Mouse (Mus musculus): ENCODE data around the gene Panx1.

The Panx1 gene

DNA sequence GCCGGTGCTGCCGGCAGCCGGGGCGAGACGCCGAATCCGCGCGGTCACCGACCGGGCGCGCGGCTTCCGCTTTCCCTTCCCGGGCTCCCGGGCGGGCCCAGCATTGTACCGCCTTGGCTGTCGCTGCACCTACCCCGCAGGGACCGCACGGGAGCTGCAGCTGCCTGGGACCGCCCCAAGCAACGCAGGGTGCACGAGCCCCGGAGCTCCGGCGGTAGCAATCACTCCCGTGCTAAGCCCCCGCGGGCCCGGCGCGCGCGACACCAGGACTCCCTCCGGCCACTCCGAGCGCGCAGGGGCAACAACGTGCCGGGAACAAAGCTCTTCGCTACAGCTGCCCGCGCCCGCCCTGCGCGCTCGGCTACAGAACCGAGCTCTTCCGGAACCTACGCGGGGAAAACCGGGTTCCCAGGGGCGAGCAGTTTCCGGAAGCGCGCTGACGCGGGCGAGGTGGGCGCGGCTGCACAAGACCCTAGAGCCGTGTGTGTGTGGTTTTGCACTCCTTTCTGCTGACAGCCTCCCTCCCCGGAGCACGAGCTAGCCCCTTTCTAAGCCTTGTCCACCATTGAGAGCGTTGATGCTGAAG, at the start of gene Panx1:
Gene Panx1 (minus strand): TSS at position 395 of the 586 bp plus-strand sequence.
- DNase-seq (ENCODE audit: low spot score in 2 of 2), result peak; percentile 42 to 71

DNA sequence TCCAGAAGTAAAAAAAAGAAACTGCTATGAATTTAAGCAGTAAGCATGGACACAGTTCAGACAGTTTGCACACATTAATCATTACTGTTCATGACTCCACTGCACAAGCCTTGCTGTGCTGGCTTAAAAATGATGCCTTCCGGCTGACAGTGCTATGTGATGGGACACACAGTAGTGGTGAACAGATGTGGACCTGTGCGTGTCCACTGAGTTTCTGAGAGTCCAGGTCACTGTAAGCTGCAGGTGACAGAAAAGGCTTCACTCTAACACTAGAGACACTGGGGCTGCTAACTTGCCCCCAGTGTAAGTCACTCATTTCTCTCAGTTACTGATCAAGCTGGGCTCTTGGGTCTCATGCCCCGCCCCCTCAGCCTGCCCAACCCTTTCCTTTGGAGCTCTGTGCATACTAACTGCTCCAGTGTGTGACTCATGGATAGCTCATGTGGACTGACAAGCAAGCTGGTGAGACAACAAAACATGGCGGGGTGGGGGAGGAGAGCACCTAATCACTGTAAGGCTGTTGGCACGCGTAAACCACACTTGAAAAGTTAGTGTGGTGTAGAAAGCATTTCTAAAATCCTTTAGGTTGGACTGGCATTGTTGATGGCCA, 23.5 kb upstream of the Panx1 start:
- no peak for DNase-seq (ENCODE audit: low spot score in 2 of 2)

DNA sequence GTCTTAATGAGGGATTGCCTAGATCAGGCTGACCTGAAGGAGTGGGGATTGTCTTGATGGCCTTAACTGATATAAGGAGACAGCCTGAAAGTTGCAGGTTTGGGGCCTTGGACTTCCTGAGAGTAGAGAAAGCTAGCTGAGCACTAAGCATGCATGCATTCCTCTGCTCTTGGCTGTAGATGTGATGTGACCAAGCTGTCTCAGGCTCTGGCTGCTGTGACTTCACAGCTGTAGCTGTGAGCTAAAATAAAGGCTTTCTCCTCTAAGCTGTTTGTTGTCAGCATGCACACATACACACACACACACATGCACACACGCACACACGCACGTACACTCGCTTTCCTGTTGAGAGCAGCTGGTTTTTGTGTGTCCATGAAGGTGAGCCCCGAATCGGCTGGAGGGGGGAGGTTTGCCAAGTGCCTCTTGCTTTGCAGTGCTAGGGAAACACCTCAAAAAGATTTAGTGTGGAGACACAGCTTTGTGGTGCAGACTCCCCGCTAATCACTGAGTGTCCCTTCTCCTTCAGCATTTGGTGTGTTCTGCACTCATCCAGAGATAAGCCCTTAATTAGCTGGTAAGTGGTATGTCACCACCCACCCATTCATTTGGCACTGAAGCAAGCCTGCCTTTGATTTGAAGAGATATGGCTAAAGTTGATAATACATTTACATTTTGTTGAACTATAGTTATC, 22.9 kb upstream of the Panx1 start:
- DNase-seq (ENCODE audit: low spot score in 2 of 2), result no peak

- DNase-seq (ENCODE audit: low spot score in 2 of 2), result no peak
Observed at GRCm38 (mm10) chr9:15064176-15064575, 18.9 kb upstream of the Panx1 start.

DNA sequence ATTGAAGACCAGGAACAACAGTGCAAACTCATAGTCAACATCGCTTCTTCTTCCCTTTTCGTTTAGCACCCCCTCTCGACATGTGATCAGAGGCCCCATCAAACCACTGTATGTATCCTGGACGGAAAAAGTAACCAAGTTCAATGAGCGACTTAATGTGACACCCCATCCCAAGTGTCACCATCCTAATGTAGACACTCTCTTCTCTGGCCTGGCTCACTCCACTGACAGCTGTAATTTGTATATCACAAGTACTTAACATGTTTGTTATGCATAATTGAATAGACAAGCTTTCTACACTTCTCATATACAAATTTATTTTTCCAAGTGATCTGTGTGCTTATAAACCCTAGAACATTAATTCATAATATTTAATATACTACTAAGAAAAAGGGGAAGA, 15.6 kb upstream of the Panx1 start:
- DNase-seq (ENCODE audit: low spot score in 2 of 2), result no peak

- no peak for DNase-seq (ENCODE audit: low spot score in 2 of 2)
Observed at GRCm38 (mm10) chr9:15060026-15060425, 14.7 kb upstream of the Panx1 start.

GRCm38 (mm10) chr9:15045740-15046139, 462 bp upstream of the Panx1 start:
- DNase-seq (ENCODE audit: low spot score in 2 of 2), result no peak

DNA sequence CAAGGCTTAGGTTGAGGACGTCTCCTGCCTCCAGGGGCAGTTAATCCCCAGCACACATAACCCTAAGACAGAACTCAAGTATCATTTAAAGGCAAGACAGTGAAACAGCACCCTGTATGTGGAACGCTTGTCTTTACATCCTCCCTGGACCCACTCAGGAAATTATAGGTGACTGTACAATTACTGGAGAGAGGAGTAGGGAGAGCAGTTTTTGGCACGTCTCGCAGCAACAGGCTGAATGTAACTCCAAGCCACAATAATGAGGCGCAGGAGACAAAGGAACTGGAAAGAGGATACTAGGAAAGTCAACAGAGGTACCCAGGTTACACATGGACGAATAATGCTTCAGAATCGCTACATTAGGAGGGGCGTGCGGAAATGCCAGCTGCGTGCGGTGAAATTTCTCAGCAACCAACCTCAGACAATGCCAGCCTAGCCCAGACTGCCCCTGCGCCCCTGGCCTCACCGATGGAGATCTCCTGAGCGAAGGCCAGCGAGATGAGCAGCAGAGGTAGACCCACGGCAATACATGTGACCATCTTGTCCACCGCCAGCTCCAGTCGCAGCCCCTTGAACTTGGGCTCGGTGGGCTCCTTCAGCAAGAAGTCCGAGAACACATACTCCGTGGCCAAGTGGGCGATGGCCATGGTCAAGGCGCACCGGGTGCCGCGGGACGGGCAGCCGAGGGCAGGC, 741 bp downstream of the Panx1 start:
- no peak for DNase-seq (ENCODE audit: low spot score in 2 of 2)

DNA sequence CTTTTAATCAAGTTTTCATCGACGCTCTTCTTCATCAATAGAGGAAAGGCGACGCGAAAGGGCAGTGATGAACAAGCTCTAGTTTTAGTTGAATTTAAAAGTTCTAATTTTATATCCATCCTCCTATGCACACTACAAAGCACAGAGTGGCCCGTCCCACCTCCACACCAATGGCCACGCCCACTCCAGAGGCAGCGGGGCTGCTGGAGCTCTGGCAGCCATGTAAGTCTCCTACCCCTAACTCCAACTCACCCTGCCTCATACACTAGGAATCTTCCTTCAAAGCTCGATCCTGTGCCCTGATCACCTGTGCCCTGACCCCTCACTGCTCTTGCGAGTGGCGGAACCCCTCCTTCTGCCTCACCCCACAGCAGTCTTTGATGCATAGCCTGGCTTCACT, 3.7 kb downstream of the Panx1 start:
- no peak for DNase-seq (ENCODE audit: low spot score in 2 of 2)

DNA sequence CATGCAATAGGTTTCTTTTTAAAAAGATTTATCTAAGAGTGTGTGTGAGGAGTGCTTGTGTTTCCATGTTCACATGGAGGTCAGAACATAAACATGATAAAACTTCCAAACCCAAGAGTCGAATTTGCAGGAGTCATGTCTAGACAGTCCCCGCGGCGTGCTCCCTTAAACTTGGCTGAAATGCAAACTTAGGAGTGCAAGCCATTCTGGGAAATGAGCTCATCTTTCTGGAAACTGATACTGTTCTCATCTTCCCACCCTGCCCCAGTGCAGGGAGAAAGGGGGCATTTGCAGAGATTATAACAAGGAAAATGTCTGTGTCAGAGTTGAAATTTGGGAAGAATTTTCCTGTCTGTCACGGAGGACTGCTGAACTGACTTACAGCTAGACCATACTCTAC, 5.4 kb downstream of the Panx1 start:
- no peak for DNase-seq (ENCODE audit: low spot score in 2 of 2)

DNA sequence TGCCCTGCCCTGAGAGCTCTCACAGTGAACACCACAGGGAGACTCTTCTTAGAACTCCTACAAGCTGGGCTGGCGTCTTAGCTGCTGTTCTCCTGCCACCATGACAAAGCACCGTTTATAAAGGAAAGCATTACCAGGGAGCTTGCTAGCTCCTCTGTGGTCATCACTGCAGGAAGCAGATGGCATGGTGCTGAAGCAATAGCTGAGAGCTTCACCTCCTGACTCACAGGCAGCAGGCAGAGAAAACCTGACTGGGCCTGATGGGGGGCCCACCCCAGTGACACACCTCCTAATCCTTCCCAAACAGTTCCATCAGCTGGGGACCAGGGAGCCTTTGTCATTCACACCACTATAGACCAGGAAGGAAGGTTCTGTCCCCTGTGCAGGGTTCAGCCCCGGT, 7.6 kb downstream of the Panx1 start:
- DNase-seq (ENCODE audit: low spot score in 2 of 2), result no peak

GRCm38 (mm10) chr9:15037237-15037636, 8.0 kb downstream of the Panx1 start:
- DNase-seq (ENCODE audit: low spot score in 2 of 2), result no peak

DNA sequence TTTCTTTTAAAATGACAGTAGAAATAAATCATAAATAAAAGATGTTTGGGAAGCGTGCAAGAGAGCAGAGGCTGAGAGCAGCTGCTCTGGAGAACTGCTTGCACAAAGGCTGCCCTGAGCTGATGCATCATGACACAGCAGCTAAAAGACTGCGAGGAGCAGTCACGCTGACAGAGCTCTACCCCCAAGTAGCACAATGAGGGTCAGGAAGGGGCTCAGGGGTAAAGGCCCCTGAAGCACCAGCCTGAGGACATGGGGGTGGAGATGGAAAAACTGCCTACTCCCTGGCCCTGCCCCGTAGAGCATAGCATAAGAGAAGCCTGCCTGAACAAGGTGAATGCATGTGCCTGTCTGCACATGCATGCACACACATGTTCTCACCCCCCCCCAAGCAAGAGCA, 8.5 kb downstream of the Panx1 start:
- DNase-seq (ENCODE audit: low spot score in 2 of 2), result no peak

DNA sequence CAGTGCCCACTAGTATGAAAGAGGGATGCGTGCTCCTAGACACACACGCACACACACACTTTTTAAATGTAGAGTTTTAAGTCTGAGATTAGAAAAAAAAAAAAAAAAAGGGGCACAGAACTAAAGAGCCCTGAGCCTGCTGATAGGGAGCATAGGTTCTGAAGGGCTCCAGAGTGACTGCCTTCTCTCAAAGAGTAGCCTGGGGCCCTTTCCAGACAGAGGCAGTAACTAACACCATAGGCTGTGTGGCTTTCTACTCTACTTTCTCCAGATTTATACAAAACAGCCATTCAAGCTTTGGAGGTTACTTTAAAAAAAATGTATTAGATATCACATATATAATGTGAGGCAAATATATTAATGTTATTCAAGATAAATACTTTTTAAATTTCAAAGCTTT, 8.9 kb downstream of the Panx1 start:
- DNase-seq (ENCODE audit: low spot score in 2 of 2), result no peak

DNA sequence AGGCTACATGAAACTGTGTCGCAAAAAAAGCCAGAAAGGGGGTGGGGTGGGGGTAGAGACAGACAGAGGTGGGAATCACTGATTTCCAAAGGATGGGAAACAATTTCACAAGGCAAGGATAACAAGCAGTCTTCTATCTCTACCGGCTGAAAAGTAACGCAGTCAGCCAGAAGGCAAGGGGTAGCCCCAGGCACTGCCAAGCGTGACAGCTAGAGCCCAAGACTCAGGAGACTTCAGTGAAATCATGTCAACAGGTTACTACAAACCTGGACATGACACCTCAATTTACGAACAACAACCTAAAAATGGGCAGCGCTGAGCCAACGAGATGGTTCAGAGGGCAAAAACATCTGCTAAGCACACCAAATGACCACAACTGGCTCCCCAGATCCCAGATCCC, 9.3 kb downstream of the Panx1 start:
- no peak for DNase-seq (ENCODE audit: low spot score in 2 of 2)

GRCm38 (mm10) chr9:15034546-15035273, 10.6 kb downstream of the Panx1 start:
- peak in 1 of 2 experiments; percentile 53 for DNase-seq (ENCODE audit: low spot score in 2 of 2)

- peak in 1 of 2 experiments; percentile 49 for DNase-seq (ENCODE audit: low spot score in 2 of 2)
Observed at GRCm38 (mm10) chr9:15033568-15034160, 11.6 kb downstream of the Panx1 start.

GRCm38 (mm10) chr9:15032797-15033196, 12.5 kb downstream of the Panx1 start:
- no peak for DNase-seq (ENCODE audit: low spot score in 2 of 2)

GRCm38 (mm10) chr9:15030771-15031170, 14.5 kb downstream of the Panx1 start:
- no peak for DNase-seq (ENCODE audit: low spot score in 2 of 2)

DNA sequence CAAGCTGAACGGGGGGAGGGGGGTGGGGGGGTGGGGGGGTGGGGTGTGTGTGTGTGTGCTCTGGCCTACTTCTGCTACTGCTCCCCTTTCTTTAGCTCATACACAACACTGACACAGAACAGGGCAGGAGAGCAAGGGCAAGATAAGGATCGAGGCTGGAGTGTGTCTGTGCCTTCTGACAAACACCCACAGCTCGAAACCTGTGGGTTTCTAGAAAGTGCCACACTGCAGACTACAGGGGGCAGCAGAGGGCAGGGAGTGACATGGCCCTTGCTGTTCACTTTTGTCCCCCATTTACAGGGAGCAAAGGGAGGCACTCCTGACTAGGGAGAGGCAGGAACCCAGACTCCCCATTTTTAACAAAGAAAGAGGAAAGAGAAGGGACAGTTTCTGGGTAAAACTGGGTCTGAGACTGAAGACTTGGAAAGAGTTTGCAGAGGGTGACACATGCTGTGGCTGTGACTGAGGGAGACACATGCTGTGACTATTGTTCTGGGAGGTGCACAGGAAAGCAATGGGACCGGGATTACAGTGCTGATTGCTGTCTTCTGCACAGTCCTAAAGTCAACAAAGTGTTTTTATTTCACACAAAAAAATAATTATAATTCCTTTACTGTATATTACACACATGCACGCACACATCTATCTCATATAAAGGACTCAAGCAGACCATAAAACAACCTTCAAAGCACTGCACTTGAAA, 16.1 kb downstream of the Panx1 start:
- DNase-seq (ENCODE audit: low spot score in 2 of 2), result peak; percentile 26 to 77

GRCm38 (mm10) chr9:15027725-15028124, 17.6 kb downstream of the Panx1 start:
- DNase-seq (ENCODE audit: low spot score in 2 of 2), result peak in 1 of 2 experiments; percentile 61

Measured in spleen, postnatal 10 days (tissue).